Mouse (Mus musculus) lung, adult 2 months (tissue): ENCODE data around the gene Akr1c18.

Source experiments
- CTCF ChIP-seq: fragments of 200-500 bp; IDR thresholded peaks from 2 replicates; pipeline ENCODE4 v1.5.1; 2011; ENCODE audit warnings: mild to moderate bottlenecking, low read length, control low read depth; ENCODE audit not compliant: insufficient read depth
- POLR2A ChIP-seq: fragments of 200-500 bp; IDR thresholded peaks from 2 replicates; pipeline ENCODE4 v1.6.1; 2011; ENCODE audit warnings: low read depth, mild to moderate bottlenecking, control low read depth, low read length, borderline replicate concordance; ENCODE audit errors: extremely low read depth

GRCm38 (mm10) chr13:4131721-4132120 is 18.7 kb downstream of the Akr1c18 start:
- TF ChIP-seq CTCF, result no peak
- TF ChIP-seq POLR2A, result no peak
